Mouse (Mus musculus): ENCODE data around the gene Fam117a.

Gene Fam117a

DNA sequence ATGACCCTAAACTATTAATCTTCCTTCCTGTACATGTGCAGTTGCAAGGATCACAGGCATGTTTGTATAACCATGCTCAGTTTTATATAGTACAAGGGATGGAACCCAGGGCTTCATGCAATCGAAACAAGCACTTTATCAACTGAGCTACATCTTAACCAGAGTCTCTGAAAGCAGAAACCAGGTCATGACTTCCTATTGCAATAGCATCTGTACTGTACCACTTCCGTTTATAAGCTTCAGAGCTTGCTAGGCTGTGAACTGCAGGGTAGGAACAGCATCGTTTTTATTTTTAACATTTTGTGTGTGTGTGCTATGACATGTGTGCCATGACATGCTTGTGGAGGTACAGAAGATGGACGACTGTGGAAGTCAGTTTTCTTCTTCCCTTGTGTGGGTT, 3.6 kb upstream of the Fam117a start:
- DNase-seq = no peak

GRCm38 (mm10) chr11:95333805-95334204, 3.0 kb upstream of the Fam117a start:
- no peak for DNase-seq

DNA sequence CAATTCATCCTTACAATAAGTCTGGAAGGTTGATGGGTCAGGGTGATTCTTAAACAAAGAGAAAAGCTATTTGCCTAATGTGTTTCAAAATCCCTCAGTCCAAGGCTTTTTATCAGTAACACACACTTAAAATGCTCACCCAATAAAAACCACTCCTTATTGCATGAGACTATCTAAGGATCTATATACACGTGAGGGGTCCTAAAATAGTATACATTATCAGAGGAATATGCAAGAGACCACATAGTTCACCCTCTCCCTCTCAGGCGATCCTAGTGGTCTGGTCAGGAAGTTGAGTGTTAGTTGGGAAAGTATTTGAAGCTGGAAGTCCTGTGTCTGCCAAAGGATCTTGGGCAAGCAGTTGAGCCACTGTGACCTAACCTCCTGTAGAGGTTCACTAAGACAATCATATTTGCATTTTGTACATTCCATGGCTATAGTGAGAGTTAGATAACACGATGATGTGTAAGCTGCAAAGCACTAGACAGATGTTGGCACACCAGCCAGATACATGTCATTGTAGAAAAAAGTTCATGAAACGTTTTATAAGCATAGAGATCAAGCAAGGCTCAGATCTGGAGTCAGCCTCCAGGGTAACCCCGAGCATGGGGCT, 2.3 kb upstream of the Fam117a start:
- DNase-seq = no peak

GRCm38 (mm10) chr11:95337129-95337813, 453 bp downstream of the Fam117a start:
- DNase-seq = peak; percentile 98

DNA sequence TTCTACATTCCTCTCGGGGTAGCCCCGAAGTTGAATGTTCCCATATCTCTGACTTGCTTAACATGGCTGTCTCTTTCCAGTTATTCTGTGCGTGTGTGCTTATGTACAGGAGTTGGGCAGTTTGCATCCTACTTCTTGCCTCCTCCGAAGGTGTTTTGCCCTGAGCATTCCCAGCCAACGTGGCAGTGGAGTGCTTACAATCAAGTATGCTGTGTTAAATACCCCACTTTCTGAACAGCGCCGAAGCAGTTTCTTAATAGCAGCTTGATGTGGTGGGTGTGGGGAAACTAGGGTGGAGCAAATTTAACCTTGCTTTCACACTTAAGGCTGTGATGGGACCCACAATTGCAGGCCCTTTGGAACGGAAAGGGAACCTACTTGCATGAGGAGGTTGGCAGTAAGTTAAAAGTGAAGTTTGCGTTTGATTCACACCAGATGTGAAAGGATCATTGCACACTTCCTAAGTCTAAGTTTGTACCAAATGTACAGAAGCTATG, 1.1 kb downstream of the Fam117a start:
- DNase-seq = no peak

DNA sequence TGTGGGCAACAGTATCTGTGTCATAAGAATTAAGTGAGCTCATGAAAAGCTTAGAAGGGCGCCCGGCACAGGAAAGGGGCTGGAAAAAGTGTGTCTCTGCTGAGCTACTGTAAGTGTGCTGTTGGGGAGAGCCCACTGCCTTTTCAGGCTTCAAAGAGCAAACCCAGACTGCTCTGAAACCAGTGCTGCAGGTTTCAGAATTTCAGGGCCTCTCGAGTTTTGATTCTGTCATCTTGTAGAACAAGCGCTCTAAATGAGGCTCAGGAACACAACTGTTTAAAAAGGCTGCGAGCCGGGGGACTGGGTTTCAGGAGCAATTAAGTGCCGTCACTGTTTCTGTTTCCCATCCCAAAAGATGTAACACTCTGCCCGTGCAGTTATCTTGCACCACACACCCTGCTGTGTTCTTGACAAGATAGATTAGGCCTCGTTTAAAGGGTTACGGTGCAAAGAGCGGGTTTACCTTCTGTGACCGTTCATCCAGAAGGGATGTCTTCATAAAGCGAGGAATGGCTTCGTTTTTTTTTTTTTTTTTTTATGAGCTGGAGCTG, 2.7 kb downstream of the Fam117a start:
- DNase-seq = no peak

DNA sequence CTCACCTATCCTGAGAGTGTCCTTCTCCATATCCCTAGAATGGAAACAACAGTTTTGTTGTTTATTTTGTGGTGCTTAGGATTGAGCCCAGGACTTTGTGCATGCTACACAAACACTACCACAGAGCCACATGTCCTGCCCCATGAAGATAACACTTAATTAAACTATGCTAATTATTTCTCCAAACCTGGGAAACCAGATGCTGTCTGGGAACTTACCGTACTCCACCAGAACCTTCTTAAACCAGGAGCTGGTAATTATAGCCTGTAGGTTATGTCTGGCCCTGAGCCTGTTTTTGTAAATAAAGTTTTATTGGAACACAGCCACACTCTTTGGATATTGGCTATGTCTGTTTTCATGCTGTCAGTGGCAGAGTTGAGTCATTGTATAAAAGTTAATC, 3.4 kb downstream of the Fam117a start:
- no peak for DNase-seq

GRCm38 (mm10) chr11:95340664-95341063, 3.8 kb downstream of the Fam117a start:
- DNase-seq = no peak

DNA sequence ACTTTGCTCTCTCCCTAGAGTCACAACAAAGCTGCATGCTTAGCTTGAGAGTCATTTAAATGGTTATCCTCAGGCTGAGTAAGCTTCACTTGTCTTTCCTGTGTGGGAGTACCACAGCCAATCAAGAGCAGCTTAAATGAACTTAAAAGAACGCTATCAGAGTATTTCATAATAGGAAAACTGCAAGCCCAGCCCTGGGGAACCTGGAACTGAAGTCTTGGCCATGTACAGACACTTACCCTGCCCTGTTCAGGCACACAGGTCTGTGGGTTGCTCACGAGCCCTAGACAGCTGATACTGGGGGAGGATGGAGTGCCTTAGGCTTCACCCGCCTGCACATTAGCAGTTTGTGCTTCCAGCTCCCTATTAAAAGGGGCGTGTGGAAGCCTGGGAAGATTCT, 6.4 kb downstream of the Fam117a start:
- peak; percentile 91 for DNase-seq

GRCm38 (mm10) chr11:95344181-95344580, 7.4 kb downstream of the Fam117a start:
- no peak for DNase-seq

DNA sequence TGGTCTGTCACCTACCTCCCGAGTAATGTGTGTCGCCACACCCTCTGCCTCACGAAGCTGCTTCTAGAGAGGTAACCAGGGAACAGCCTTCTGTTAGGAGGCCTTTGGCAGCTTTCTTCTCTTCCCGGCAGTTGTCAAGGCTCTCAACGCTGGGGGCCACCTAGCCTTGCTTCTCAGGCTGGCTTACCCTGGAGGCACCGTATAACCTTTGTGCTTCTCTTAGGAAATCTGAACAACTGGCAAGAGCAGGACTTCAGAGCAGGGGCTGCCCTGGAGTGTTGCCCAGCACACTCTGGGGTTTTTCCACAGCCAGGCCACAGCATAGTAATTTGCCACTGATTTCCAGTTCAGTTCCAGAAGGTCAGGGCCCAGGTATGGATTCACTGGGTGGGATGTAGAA, 13.5 kb downstream of the Fam117a start:
- no peak for DNase-seq

GRCm38 (mm10) chr11:95350960-95351359, 14.1 kb downstream of the Fam117a start:
- no peak for DNase-seq

DNA sequence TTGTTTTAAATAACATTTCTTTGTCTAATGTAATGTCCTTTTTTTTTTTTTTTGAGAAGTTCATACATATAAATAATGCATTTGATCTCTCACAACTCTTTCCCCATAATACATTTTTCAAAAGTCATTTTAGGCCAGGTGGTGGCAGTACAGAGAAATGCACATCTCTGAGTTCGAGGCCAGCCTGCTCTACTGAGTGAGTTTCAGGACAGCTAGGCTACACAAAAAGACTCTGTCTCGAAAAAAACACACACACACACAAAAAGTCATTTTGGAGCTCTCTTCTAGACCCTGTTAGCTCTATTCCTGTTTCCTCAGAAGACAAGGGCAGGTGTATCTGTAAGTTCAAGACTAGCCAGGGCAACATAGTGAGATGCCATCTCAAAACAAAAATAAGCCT, 15.9 kb downstream of the Fam117a start:
- DNase-seq = no peak

GRCm38 (mm10) chr11:95353226-95353625, 16.4 kb downstream of the Fam117a start:
- DNase-seq = no peak

DNA sequence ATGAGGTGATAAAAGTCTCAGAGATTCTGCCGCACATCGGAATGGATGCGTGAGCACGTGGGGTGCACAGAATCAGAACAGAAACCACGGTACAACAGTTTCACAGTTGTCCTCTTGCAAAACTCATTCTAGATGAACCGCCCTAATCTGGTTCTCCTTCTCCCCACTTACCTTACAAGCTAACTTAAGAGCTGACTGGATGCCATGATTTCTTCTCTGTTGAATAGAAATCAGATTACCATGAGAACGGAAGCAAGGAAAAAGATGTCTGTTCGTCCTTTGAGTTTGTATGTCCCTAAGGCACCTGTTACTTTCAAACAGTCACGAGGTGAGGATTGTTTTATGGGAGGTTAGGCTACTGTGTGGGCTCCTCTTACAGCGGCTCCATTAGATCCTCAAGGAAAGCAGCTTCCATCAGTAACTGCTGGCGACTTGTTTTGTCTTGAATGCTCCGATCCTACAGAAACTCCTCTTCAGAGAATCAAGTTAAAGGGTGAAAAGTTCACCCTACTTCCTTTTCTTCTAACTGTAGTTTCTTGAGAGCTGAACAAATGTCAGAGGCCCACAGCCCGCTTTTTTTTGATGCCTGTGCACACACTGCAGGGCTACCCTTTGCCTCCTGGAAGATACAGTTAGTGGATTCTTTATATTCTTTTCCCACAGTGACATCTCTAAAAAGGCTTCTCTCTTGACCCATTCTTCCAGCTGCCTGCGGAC, 17.6 kb downstream of the Fam117a start:
- no peak for DNase-seq

GRCm38 (mm10) chr11:95354945-95355660, 18.3 kb downstream of the Fam117a start:
- peak; percentile 89 for DNase-seq

DNA sequence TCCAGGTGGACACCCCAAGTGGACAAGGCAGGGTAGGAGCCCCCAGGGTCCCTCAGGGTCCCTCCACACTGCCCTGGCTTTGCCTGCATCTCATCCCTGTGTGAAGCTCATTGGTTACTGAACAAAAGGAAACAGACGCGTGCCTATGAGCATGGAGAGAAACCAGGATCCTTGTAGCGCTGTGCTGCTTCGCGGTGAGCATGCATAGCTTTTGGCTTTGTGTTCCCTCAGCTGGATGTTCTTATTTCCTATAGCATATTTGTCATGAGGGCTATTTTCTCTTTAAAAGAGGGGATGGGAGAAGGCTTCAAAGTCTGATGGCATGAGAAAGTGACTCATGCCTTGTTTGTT, 18.8 kb downstream of the Fam117a start:
- no peak for DNase-seq

GRCm38 (mm10) chr11:95356039-95356438, 19.2 kb downstream of the Fam117a start:
- no peak for DNase-seq

GRCm38 (mm10) chr11:95356469-95357273, 19.9 kb downstream of the Fam117a start:
- peak; percentile 97 for DNase-seq

DNA sequence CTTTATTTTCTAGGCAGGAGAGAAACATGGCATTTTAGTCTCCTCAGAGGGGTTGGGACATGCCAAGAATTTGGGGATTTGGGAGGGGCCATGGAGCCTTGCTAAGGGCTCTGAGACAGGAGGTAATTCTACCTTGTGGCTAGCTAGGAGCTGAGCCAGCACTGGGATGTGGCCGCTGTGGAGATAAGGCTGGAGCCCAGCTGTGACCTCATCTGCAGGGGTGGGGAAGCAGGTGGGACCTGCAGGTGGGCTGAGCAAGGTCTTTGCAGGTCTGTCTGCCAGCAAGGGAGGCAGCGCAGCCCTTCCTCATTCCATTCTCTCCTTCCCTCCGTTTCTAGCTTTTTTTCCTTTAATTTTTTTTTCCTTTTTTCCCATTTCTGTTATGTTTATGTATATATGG, 21.4 kb downstream of the Fam117a start:
- no peak for DNase-seq

DNA sequence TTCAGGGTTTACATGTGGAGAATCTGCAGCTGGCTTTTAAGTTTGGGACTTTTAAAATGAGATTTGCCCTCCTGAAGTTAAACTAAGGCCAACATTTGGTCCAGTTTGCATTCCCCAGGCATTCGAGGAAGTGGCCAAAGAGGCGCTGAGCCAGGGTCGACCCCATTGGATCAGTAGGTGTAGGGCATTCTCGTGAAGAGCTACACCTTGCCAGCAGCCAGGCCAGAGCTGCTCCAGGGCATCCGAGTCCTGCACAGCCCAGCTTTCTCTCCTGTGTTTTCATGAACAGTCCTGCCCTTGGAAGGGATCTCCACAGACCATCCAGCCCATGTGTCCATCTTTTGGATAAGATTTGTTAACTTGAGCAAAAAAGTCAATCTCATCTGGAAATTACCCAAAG, 27.6 kb downstream of the Fam117a start:
- DNase-seq = peak; percentile 92

DNA sequence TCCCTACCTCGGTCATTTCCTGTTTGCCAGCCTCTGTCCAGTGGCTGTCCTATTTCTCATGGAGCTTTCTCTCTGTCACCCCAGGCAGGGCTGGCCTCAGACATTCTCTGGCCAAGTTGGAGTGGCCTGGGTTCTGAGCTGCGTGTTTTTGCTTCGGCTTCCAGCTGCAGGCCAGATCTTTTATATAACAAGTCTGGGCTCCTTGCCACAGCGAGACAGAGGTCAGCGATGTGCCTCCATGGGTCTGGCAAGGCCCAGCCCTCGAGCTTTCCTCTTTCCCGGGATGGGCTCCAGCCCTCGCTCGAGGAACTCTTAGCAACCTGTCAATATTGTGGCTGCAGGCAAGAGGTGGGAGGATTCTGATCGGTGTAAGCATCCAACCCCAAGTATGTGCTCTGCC, 28.8 kb downstream of the Fam117a start:
- peak; percentile 100 for DNase-seq
